Mouse (Mus musculus): Measurements from ENCODE around the gene Tapt1. TPM values are rescaled to one million over a fixed set of nuclear protein-coding genes. Genes with fewer than 3 reads are reported as not detected.

Tapt1 gene
- polyA plus RNA-seq, 1 experiment from 2014 or later = 27.5 TPM

DNA sequence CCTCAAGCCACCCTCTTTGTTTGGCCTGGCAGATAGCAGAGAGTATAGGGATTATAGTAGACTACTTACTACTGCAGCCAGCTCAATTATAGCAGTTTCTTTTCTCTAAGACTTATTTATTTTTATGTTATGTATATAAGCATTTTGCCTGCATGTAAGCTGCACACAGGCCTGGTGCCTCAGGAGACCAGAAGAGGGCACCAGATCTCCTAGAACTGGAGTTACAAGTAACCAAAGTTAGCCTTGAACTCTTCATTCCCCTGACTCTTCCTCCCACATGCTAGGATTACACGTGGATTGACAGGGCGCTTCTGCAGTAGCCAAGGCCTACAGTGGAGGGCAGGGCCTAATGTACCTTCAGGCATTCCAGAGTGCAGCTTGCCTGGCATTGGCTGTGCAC, 60.6 kb downstream of the Tapt1 start:
- H3K4me3 ChIP-seq (ENCODE audit: low read depth, low read length) = no peak overlapping the region
- H3K36me3 ChIP-seq (ENCODE audit: control insufficient read depth, insufficient read depth, low read length) = no peaks in the 10 kb centered on the region
- 46% methylated on average over 2 of the region's 2 CpGs for WGBS
- no peak overlapping the region for H3K9ac ChIP-seq (ENCODE audit: low read depth, low read length)
- ATAC-seq (ENCODE audit: low FRiP score) = no peak
- H3K4me2 ChIP-seq (replicated peaks; ENCODE audit: low read depth, low read length) = no peak overlapping the region
- no peak overlapping the region for H3K27ac ChIP-seq (ENCODE audit: low read depth, low read length)
- no peaks in the 10 kb centered on the region for H3K27me3 ChIP-seq (ENCODE audit: control insufficient read depth, insufficient read depth, low read length)
- no peaks in the 10 kb centered on the region for H3K9me3 ChIP-seq (ENCODE audit: control insufficient read depth, low read length)
- no peaks in the 10 kb centered on the region for H3K4me1 ChIP-seq (replicated peaks; ENCODE audit: control insufficient read depth, insufficient read depth, low read length)
- peak; percentile 41 for DNase-seq (ENCODE audit: low spot score)

DNA sequence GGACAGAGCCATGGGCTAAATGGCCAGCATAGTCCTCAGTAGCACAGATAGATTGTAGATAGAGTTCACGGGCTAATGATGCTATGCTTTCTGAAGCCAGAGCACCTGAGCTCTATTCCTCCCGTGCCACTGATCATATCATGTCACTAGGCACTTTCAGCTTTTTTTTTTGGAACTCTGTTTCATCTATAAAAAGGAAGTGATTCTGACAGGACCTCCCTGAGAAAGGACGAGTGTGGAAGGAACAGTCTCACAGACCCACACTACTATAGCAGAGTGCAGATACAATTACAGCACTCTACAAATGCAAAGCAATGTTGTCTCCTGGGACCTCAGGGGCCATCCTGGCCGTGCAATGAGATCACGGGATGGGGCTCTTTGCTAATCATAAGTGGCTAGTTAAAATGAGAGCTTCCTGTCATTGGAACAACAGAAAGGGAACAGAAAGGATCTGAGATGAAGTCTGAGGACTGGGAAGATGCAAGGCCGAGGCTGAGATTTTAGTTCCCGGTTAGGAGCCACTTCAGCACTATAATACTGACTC, 62.1 kb downstream of the Tapt1 start:
- Histone ChIP-seq H3K9ac (ENCODE audit: low read depth, low read length) (no peak overlapping the region), H3K27ac (ENCODE audit: low read depth, low read length) (no peak overlapping the region), H3K4me2 (replicated peaks; ENCODE audit: low read depth, low read length) (no peak overlapping the region), H3K9me3 (ENCODE audit: control insufficient read depth, low read length) (no peaks in the 10 kb centered on the region), H3K4me3 (ENCODE audit: low read depth, low read length) (no peak overlapping the region), H3K36me3 (ENCODE audit: control insufficient read depth, insufficient read depth, low read length) (no peaks in the 10 kb centered on the region), H3K27me3 (ENCODE audit: control insufficient read depth, insufficient read depth, low read length) (no peaks in the 10 kb centered on the region), H3K4me1 (replicated peaks; ENCODE audit: control insufficient read depth, insufficient read depth, low read length) (no peaks in the 10 kb centered on the region)
- ATAC-seq (ENCODE audit: low FRiP score) = no peak
- no peak for DNase-seq (ENCODE audit: low spot score)
- WGBS = 57% methylated on average over 7 of the region's 7 CpGs

DNA sequence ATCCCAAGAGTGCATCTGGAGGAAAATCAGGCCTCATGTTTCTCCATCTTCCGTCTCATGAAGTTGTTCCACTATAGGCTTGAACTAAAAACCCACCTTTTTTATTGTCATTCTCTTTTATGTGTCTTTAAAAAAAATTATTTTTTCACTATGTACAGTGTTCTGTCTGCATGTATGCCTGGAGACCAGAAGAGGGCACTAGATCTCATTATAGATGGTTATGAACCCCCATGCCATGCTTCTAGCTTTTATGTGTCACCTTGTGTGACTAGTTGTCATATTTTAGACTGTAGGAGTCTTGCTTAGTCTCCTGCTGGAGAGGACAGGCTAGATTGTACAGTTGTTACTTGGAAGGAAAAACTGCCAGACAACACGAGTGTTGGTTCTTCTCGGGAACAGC, 63.1 kb downstream of the Tapt1 start:
- Histone ChIP-seq H3K36me3 (ENCODE audit: control insufficient read depth, insufficient read depth, low read length) (no peaks in the 10 kb centered on the region), H3K4me1 (replicated peaks; ENCODE audit: control insufficient read depth, insufficient read depth, low read length) (no peaks in the 10 kb centered on the region), H3K9ac (ENCODE audit: low read depth, low read length) (no peak overlapping the region), H3K27ac (ENCODE audit: low read depth, low read length) (no peak overlapping the region), H3K9me3 (ENCODE audit: control insufficient read depth, low read length) (no peaks in the 10 kb centered on the region), H3K27me3 (ENCODE audit: control insufficient read depth, insufficient read depth, low read length) (no peaks in the 10 kb centered on the region), H3K4me2 (replicated peaks; ENCODE audit: low read depth, low read length) (no peak overlapping the region), H3K4me3 (ENCODE audit: low read depth, low read length) (no peak overlapping the region)
- DNase-seq (ENCODE audit: low spot score) (no peak), ATAC-seq (ENCODE audit: low FRiP score) (no peak)
- WGBS = 95% methylated on average over 3 of the region's 3 CpGs

DNA sequence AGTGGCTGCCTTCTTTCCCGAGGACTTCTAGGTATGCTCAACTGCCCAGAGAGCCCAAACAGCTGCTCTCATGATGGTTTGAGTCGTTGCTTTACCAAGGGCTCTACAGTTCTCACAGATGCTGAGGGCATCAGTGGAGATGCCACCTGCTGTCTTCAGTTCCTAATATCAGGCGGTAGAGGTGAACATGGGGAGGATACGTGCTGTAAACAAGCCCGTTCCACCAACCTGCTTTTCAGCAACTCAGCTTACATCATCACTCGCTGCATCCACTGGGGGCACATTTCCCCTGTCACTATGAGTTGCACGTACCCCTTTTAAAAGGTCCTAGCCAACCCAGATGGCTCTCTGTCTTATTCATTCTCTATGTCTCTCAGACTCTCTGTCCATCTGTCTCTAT, 63.6 kb downstream of the Tapt1 start:
- H3K36me3 ChIP-seq (ENCODE audit: control insufficient read depth, insufficient read depth, low read length) = no peaks in the 10 kb centered on the region
- no peak for ATAC-seq (ENCODE audit: low FRiP score)
- H3K27me3 ChIP-seq (ENCODE audit: control insufficient read depth, insufficient read depth, low read length) = no peaks in the 10 kb centered on the region
- no peaks in the 10 kb centered on the region for H3K4me1 ChIP-seq (replicated peaks; ENCODE audit: control insufficient read depth, insufficient read depth, low read length)
- WGBS = 92% methylated on average over 7 of the region's 7 CpGs
- H3K9me3 ChIP-seq (ENCODE audit: control insufficient read depth, low read length) = no peaks in the 10 kb centered on the region
- H3K9ac ChIP-seq (ENCODE audit: low read depth, low read length) = no peak overlapping the region
- H3K27ac ChIP-seq (ENCODE audit: low read depth, low read length) = no peak overlapping the region
- no peak overlapping the region for H3K4me3 ChIP-seq (ENCODE audit: low read depth, low read length)
- H3K4me2 ChIP-seq (replicated peaks; ENCODE audit: low read depth, low read length) = no peak overlapping the region
- no peak for DNase-seq (ENCODE audit: low spot score)

DNA sequence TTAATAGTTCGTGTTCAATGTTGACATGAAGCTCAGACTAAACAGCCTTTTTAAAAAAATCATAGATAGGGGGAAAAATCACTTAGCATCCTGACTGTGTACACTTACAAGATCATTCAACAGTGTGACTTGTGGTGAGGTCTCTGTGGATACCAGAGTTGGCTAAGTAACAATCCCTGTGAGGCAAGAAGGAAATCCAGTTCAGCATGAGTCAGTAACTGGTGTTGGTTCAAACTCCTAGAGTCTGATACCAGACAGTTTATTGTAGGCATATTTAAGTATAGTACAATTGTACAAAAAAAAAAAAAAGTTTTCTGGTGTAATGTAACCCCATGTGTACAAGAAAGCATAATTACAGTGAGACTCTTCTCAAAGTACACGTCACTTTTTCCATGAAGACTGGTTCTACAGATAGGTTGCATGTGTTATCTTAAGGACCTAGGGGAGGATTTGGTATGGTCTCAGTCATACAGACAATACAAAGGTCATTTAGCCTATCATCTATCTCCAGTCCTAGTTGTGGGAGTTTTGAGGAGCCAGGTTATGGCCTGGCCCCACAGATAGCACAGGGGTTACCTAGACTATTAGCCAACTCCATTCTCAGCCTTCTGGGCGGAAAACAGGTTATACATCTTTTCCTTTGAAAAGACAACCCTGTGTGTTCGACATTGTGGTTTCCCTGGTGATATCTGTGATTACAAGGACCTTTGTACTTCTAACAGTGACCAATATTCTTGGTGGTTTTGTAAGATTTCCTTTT, 66.6 kb downstream of the Tapt1 start:
- Histone ChIP-seq H3K4me2 (replicated peaks; ENCODE audit: low read depth, low read length) (no peak overlapping the region), H3K27me3 (ENCODE audit: control insufficient read depth, insufficient read depth, low read length) (no peaks in the 10 kb centered on the region), H3K9me3 (ENCODE audit: control insufficient read depth, low read length) (no peaks in the 10 kb centered on the region), H3K4me1 (replicated peaks; ENCODE audit: control insufficient read depth, insufficient read depth, low read length) (no peaks in the 10 kb centered on the region), H3K9ac (ENCODE audit: low read depth, low read length) (no peak overlapping the region), H3K4me3 (ENCODE audit: low read depth, low read length) (no peak overlapping the region), H3K27ac (ENCODE audit: low read depth, low read length) (no peak overlapping the region), H3K36me3 (ENCODE audit: control insufficient read depth, insufficient read depth, low read length) (no peaks in the 10 kb centered on the region)
- ATAC-seq (ENCODE audit: low FRiP score) (no peak), DNase-seq (ENCODE audit: low spot score) (no peak)
- 85% methylated on average over 4 of the region's 4 CpGs for WGBS

DNA sequence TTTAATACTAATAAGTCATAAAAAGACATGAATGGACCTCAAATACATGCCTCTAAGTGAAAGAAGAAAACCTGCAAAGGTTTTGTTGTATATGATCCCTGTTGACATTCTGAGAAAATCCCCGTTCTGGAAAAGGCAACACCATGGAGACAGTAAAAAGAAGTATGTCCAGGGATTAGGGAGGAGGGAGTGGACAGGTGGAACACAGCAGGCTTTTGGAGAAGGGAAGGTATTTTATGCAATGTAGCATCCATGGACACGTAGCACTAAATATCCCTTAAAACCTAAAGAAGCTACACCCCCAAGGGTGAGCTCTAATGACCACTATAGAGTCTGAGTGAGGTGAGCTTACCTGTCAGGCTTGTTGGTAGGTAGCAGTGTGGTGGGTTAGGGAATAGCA, 67.2 kb downstream of the Tapt1 start:
- Histone ChIP-seq H3K27ac (ENCODE audit: low read depth, low read length) (no peak overlapping the region), H3K9me3 (ENCODE audit: control insufficient read depth, low read length) (no peaks in the 10 kb centered on the region), H3K36me3 (ENCODE audit: control insufficient read depth, insufficient read depth, low read length) (no peaks in the 10 kb centered on the region), H3K4me2 (replicated peaks; ENCODE audit: low read depth, low read length) (no peak overlapping the region), H3K4me1 (replicated peaks; ENCODE audit: control insufficient read depth, insufficient read depth, low read length) (no peaks in the 10 kb centered on the region), H3K4me3 (ENCODE audit: low read depth, low read length) (no peak overlapping the region), H3K9ac (ENCODE audit: low read depth, low read length) (no peak overlapping the region), H3K27me3 (ENCODE audit: control insufficient read depth, insufficient read depth, low read length) (no peaks in the 10 kb centered on the region)
- WGBS = 87% methylated on average over 2 of the region's 2 CpGs
- DNase-seq (ENCODE audit: low spot score) (no peak), ATAC-seq (ENCODE audit: low FRiP score) (no peak)

DNA sequence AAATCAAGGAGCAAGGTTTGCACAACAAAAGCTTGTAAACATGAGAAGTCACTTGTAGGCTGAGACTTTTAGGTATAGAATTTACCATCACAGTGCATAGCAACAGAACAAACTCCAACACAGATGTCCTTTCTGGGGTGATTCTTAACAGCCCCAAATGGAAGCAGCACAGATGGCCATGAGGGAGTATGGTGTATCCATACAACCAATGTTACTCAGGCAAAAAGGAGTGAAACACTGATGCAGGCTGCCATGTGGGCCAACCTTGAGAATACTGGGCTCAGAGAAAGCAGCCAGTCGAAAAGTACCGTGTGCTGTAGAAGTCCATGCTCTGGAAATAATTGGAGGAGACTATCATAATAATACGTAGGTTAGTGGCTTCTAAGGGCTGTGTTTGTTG, 68.0 kb downstream of the Tapt1 start:
- no peaks in the 10 kb centered on the region for H3K36me3 ChIP-seq (ENCODE audit: control insufficient read depth, insufficient read depth, low read length)
- no peaks in the 10 kb centered on the region for H3K9me3 ChIP-seq (ENCODE audit: control insufficient read depth, low read length)
- H3K27me3 ChIP-seq (ENCODE audit: control insufficient read depth, insufficient read depth, low read length) = no peaks in the 10 kb centered on the region
- ATAC-seq (ENCODE audit: low FRiP score) (no peak), DNase-seq (ENCODE audit: low spot score) (no peak)
- H3K27ac ChIP-seq (ENCODE audit: low read depth, low read length) = no peak overlapping the region
- no peaks in the 10 kb centered on the region for H3K4me1 ChIP-seq (replicated peaks; ENCODE audit: control insufficient read depth, insufficient read depth, low read length)
- no peak overlapping the region for H3K4me3 ChIP-seq (ENCODE audit: low read depth, low read length)
- H3K4me2 ChIP-seq (replicated peaks; ENCODE audit: low read depth, low read length) = no peak overlapping the region
- H3K9ac ChIP-seq (ENCODE audit: low read depth, low read length) = no peak overlapping the region
- WGBS = 93% methylated on average over 3 of the region's 3 CpGs

DNA sequence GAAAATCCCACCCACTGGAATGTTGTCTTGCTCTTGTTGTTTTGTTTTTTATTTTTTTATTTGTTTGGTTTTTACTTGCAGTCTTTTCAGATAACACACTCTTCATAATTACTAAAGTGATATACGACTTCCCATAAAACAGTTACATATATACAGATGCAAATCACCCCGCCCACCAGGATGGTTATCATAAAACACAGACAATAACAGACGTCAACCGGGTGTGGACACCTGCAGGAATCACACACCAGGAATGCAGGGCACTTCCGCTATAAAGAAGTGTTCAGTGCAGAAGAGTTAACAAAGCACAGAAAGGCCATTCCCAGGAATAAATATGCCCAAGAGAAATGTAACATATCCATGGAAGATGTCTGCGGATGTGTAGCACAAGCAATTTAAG, 68.7 kb downstream of the Tapt1 start:
- no peaks in the 10 kb centered on the region for H3K9me3 ChIP-seq (ENCODE audit: control insufficient read depth, low read length)
- no peak overlapping the region for H3K27ac ChIP-seq (ENCODE audit: low read depth, low read length)
- ATAC-seq (ENCODE audit: low FRiP score) (no peak), DNase-seq (ENCODE audit: low spot score) (no peak)
- no peaks in the 10 kb centered on the region for H3K27me3 ChIP-seq (ENCODE audit: control insufficient read depth, insufficient read depth, low read length)
- no peaks in the 10 kb centered on the region for H3K4me1 ChIP-seq (replicated peaks; ENCODE audit: control insufficient read depth, insufficient read depth, low read length)
- WGBS = 91% methylated on average over 6 of the region's 6 CpGs
- H3K4me3 ChIP-seq (ENCODE audit: low read depth, low read length) = no peak overlapping the region
- no peaks in the 10 kb centered on the region for H3K36me3 ChIP-seq (ENCODE audit: control insufficient read depth, insufficient read depth, low read length)
- no peak overlapping the region for H3K9ac ChIP-seq (ENCODE audit: low read depth, low read length)
- no peak overlapping the region for H3K4me2 ChIP-seq (replicated peaks; ENCODE audit: low read depth, low read length)

DNA sequence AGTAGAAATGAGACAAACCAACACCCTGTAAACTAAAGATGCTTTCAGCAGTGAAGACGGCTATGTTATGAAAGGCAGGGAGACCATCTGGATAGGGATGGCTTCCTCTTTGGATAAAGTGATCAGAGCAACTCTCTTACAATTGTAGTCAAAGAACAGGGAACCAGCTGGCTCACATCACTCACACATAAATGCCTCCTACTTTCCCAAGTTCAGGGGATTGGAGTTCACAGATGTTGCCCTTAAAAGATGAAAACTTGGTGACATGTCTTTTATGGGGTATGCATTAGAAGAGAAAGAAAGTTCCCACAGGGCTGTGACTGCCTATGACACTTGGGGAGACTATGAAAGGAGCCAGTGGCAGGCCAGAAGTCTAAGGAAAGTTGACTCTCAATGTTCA, 73.4 kb downstream of the Tapt1 start:
- DNase-seq (ENCODE audit: low spot score) (no peak), ATAC-seq (ENCODE audit: low FRiP score) (no peak)
- WGBS = 82% methylated on average over 1 of the region's 1 CpGs
- no peak overlapping the region for H3K4me3 ChIP-seq (ENCODE audit: low read depth, low read length)
- no peaks in the 10 kb centered on the region for H3K36me3 ChIP-seq (ENCODE audit: control insufficient read depth, insufficient read depth, low read length)
- no peaks in the 10 kb centered on the region for H3K9me3 ChIP-seq (ENCODE audit: control insufficient read depth, low read length)
- no peaks in the 10 kb centered on the region for H3K4me1 ChIP-seq (replicated peaks; ENCODE audit: control insufficient read depth, insufficient read depth, low read length)
- no peak overlapping the region for H3K27ac ChIP-seq (ENCODE audit: low read depth, low read length)
- no peak overlapping the region for H3K9ac ChIP-seq (ENCODE audit: low read depth, low read length)
- H3K27me3 ChIP-seq (ENCODE audit: control insufficient read depth, insufficient read depth, low read length) = no peaks in the 10 kb centered on the region
- H3K4me2 ChIP-seq (replicated peaks; ENCODE audit: low read depth, low read length) = no peak overlapping the region

Measured in hindbrain, embryonic 11.5 days (tissue).